Mouse (Mus musculus): ENCODE measurements around the gene Lrp1.

Gene Lrp1

DNA sequence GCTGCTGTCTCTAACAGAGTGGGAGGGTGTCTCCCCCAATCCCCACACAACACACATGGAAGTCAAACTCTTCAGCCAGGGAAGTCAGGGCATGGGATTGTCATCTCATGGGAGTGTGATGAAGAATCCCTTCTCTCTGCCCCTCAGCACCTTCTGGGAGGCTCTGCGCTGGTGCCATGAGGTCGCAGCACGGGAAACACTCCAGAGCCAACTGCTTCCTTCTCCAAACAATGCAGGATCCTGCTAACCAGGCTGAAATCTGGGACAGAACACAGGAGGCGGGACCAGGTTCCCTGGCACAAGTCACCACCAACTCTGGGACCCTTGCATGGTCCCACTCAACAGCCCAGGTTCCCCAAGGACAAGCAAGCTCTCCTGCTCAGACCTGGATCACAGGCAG, 3.7 kb downstream of the Lrp1 start:
- in situ Hi-C loops (cut with MboI, MseI), result loop anchor here (5.0 kb wide), 1 partner anchor 40 kb away; no protein-coding TSS in a partner anchor

DNA sequence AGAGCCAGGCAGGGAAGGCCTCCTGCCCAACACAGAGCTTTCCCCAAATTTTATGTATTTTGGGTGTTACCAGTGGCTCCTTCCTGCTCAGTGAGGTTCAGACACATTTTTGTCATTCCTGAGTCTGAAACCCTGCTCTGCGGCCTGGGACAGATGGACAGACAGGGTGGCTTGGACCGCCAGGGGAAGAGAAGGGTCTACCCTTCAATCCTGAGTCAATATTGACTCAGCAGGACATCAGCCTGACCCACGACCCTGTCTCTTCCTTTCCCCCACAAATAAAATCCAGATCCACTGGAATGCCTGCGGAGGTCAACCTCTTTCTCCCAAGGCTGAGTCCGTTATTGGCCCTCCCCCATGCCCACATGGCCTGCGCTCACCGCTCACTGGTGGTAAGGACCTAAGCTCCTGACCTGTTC, 4.7 kb downstream of the Lrp1 start:
- in situ Hi-C loops (cut with MboI, MseI), result loop anchor here (5.0 kb wide), 1 partner anchor 39 kb away; no protein-coding TSS in a partner anchor

DNA sequence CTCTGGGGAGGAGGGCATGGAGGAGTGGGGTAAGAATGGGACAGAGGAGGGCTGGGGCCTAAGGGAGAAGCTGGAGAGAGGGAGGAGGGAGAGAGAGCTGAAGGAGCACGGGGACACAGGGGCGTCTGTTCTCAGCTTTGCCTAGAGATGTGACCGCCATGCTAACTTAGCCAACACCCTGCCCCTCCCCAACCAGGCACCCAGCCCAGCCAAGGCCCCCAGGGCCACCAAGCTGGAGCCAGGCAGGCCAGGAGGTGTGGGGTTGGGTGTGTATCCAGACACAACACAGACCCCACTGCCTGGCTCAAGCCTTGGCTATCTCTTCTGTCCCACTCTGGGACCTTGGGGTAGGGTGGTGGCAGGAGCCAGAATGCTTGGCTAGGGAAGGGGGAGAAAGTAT, 5.4 kb downstream of the Lrp1 start:
- in situ Hi-C loops (cut with MboI, MseI), result loop anchor here (5.0 kb wide), 1 partner anchor 38 kb away; no protein-coding TSS in a partner anchor

DNA sequence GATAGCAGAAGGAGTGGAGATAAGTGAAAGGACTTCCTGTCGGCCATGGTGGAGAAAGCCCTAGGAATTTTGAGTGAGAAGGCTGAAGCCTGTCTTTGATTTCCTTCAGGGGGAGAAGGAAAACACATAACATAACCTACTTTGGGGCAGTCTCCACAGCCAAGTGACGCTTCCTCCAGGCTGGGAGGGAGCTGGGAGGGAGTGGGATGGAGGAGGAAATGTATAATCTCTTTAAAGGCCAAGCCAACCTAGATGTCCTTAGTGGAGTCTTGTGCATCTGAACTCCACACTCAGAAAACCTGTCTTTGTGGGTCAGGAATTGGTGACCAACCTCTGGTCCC, 5.9 kb downstream of the Lrp1 start:
- in situ Hi-C loops (cut with MboI, MseI), result loop anchor here (5.0 kb wide), 1 partner anchor 38 kb away; no protein-coding TSS in a partner anchor

DNA sequence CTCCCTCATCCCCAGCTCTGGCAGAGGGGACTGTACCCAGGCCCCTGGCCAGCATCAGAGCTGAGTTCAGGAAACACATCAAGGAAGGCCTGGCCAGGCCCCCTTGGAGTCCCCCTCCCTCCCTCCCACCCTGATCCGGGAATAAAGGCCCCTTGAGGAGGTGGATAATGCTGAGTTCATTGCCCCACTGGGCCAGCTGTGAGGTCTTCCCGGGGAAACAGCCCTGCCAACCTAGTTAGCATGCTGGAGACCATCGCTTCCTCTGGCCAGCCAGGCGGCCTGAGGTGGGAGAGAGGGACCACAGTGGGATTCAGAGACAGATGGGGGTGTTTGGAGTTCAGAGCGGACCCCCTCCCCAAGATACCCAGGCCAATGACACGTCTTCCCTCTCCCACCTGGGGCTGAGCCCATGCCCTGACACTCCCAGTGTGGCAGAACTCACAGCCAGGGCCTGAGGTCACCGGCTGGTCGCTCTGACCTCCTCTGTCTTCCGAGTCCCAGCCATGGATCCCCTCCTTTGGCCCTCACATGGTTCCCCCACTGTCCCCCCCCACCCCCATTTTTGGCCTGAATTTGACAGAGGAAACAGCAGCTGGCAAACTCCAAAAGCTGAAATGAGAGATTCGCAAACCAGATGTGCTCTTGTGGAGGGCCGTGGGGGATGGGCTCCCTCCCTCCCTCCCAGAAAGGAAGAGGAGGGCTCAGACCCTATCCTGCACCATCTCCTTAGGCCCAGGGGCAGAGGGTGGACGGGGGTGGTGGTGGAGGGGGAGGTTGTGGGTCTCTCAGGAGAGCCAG, 6.5 kb downstream of the Lrp1 start:
- in situ Hi-C loops (cut with MboI, MseI), result loop anchor here (5.0 kb wide), 1 partner anchor 37 kb away; no protein-coding TSS in a partner anchor

DNA sequence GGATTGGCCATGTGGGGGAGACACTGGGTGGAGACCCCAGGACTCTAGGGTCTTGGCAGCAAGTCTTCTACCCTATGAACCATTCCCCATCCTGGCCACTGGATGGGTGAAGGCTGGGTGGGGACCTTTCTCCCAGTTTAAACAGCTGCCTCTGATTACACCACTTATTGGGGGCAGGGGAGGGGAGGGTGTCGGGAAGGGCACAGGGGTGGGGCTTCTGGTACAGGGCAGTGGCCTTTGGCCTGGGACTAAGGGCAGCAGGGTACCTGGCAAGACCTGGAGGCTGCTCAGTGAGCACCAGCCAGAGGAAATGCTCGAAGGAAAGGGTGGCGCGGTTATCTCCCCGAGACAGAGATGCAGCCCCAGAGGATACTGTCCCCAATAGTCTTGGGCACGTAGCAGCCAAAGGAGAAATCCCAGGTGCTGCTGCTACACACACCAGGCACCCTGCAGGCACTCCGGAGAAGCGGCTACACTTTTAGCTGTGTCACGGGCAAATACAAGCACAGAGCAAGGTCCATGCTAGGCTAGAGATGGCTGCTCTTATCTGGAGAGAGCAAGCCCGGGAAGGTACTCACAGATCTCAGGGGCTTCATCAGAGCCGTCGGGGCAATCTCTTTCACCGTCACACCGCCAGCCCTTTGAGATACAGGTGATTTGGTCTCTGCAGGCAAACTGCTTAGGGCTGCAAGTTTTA, 8.7 kb downstream of the Lrp1 start:
- in situ Hi-C loops (cut with MboI, MseI), result no loop called here

DNA sequence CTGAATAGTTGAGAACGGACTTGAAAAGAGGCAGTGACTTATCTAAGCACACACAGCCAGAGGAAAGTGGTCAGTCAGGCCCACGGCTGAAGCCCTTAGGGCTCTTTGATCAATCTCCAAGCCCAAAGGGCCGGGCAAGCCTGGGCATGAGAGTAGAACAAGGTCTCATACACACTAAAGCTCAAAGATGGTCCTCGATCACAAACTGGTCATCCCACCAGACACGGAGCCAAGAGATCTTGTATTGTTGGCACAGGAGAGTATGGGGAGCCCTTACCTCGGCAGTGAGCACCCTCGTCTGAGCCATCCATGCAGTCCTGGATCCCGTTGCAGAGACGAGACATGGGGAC, 10.9 kb downstream of the Lrp1 start:
- in situ Hi-C loops (cut with MboI, MseI), result no loop called here

DNA sequence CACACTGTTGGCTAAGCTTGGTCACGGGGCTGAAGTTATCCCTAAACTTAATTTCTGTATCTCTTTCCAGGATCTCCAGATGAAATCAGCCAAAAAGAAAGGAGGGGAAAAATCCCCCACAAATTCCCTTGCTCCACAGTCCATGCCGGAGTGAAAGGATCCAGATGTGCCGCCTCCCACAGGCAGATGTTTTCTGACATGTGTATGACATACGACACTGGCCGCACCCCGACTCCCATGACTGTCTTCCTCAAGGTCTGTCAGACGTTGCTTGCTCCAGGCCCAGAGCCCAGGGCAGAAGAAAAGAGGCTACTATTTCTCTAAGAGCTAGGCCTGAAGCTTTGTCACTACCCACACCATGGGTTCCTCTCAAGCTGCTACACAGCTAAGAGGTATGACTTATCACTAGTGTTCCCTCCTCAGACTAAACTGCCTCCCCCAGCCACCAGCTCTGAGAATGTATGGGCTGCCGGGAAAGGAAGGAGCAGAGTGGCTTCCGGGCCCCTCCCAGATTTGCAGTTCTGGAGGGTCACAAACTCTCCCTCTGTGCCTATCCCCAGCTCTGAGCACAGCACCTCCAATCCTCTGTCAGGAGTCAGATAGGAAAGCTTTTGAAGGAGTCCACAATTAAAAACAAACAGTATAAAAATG, 11.4 kb downstream of the Lrp1 start:
- in situ Hi-C loops (cut with MboI, MseI), result no loop called here

DNA sequence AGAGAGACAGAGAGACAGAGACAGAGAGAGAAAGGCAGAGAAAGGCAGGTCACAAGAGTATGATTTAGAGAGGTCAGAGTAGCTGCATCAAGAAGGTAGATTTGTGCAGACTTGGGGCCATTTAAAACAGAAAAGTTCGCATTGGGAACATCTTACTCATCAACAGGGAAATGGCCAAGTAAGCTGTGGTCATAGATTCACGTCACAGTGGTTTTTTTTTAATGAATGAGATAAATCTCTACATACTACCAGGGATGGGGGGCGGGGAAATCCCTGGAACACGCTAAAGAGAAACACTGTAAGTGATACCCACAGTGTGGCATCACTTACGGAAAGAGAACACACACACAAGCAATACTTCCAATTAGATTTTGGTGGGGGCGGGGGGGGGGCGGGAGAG, 13.9 kb downstream of the Lrp1 start:
- in situ Hi-C loops (cut with MboI, MseI), result no loop called here

DNA sequence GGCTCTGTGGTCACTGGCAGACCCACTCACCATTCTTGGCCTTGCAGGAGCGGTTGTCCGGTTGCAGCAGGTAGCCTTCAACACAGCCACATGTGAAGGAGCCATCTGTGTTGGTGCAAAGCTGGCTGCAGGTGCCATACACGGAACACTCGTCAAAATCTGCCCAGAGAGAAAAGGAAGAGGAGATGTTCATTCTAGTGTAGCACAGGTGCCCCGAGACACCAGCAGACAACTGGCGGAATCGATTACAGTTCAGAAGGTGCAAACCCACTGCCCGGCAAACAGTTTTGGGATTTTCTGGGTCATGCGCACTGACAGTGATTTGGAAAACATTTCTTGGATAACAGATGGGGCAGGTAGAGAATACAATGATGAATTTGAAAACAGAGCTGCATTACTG, 15.2 kb downstream of the Lrp1 start:
- in situ Hi-C loops (cut with MboI, MseI), result no loop called here

DNA sequence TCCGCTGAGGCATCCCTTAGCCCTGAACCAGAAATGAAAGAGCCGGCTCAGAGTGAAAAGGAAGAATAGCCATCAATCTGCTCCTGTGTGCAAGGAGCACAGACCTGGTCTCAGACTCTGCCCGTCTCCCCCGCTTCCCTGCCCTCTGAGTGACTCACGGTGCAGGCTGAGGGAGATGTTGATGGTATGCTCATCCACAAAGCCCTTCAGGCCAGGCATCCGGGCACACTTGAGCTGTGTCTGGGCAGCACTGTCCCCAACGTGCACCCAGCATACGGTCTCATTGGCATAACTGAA, 15.7 kb downstream of the Lrp1 start:
- in situ Hi-C loops (cut with MboI, MseI), result no loop called here

DNA sequence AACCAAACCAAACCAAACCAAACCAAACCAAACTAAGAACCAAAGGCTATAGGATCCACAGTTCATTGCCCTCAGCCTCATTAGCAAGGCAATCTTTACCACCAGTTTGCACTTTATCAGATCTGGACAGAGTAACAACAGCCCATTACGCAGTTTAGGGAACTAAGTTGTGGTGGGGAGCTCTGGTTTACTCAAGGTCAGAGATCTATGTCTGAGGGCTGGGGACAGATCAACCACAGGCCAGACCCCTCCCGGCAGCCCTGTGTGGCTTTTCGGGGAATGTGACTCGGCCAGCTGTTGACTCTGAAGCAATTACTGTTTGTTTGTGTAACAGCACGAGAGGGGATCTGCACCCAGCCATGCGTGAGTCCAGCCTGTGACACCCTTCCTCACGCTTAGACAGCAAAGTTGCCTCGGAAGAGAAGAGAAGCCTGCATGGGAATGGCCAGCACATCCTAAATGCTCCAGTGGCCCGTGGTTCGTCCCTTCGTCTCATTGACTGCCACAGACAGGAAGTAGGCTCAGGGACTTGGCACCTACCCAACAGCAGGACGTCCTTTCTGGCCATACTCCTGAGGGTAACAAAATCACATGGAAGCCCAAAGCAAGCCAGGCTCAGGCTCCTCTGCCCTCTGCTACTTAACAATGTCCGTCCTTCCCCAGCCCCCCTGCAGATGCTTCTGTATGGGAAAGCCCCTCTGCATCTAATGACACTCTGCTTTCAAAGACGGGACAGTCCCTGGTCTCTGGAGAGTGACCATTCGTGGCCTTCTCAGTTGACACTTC, 16.3 kb downstream of the Lrp1 start:
- in situ Hi-C loops (cut with MboI, MseI), result no loop called here

DNA sequence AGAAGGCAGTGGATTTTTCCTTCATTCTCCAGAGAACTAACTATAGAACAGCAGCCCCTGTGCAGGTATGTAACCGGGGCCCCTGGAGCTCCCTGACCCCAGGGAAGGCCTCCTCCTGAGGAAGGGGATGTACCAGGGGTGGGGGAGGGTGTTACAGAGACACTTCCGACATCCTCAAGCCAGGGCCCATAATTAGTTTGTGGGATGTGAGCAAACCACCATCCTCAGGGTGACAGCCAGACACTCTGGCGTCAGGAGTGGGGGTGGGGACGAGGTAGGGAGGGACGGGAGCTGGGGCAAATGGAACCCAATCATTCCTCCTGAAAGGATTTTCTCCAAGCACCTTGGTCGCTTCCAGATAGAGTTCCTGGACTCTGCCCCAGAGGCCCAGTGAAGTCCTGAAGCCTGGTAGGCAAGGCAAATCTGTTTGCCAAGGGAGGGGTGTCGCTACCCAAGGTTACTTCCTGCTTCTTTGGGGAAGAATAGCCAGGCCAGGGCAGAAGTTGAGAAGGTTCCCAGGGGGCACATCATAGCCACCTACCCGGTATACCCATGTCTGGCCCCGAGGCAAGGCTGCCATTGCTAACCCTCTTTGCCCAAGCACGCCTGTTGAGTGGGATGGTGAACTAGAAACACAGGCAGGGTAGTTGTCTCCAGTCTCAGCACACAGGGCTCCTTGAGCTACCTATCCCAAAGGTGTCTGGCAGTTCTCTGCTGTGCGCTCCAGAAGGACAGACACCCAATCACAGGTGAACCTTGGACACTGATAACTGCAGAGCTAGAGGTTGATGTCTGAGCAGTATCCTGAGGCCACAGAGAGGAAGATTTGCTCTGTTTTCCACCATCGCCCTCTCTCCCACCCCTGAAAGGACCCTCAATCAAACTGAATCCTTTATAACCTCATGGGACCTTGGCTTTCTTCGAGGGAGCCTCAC, 17.2 kb downstream of the Lrp1 start:
- in situ Hi-C loops (cut with MboI, MseI), result no loop called here

DNA sequence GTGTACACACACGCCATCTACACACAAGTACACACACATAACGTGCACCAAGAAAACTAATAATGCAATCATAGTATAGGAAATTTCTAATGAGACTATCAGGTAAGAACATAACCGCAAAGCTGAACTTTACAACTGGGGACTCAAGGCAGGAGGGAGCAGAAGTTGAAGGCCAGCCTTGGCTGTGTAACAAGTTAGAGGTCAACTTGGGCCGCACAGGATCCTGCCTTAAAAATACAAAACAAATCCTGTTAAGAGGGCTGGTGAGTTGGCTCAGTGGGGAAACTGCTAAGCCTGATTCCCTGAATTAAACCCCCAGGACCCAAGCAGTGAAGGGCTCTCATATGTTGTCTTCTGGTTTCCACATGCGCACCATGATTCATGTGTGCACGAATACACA, 18.8 kb downstream of the Lrp1 start:
- in situ Hi-C loops (cut with MboI, MseI), result no loop called here

DNA sequence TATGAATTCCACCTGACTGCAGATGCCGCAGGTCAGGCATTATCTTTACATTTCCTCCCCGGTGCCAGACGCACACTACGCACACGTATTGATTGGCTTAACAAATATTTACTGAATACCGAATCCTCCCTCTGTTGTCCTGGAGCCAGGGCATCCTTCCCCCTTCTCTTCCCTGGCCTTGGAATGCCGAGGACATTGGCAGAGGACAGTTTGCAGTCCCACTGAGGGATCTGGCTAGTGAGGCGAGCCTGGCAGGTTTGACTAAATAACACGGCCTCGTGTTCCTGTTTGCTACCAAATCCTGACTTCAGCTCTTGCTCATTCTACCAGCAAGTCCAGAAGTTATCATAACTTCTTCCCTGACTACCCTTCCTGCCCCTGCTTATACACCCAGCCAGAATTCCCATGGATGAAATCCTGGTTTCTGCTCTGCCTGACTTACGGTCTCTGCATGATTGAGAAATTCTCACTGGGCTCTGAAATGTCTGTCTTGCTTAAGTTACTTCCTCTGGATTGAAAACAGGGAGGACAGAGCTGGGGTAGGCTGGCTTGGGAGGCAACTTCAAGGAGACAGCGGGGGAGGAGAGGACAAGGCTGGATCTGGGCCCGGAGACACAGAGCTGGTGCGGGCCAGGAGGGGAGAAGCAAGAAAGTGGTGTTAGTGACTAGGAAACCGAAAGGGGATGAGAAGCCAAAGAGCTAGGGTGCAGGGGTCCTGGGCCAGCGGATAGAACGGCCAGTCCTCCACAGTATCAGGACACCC, 21.0 kb downstream of the Lrp1 start:
- in situ Hi-C loops (cut with MboI, MseI), result no loop called here

DNA sequence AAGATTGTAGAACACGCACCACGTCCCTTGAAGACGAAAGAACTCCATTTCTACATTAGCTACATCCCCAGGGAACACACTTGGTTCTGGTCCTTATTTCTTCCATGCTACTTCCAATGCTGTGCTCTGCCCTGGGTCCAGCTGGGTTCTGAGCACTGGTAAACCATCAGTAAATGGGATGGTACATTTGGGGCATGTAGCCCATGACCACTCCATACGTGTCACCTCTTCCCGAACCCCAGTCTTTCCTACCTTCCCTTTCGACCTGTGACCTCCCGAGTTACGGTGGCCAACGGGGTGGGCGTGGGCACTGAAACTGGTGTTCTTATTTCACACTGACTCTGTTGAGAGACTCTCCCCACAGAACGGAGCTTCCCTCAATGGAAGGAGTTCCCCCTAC, 21.7 kb downstream of the Lrp1 start:
- in situ Hi-C loops (cut with MboI, MseI), result no loop called here

DNA sequence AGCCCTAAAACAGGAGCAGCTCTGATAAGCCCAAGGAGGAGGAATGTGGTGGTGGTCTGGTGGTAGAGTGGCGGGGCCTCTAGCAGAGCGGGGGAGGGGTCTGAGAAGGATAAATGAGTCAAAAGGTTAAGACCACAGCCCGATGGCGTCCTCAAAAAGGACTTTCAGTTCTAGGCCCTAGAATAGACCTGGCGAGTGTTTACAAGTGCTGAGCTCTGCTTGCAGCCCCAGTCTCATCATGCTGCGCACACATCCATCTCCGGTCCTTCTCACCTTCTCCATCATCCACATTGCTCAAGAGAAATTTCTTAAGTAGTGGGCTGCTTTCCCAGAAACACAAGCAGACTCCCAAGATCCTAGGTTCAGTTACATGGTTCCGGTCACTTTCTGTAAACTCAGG, 22.3 kb downstream of the Lrp1 start:
- in situ Hi-C loops (cut with MboI, MseI), result no loop called here

DNA sequence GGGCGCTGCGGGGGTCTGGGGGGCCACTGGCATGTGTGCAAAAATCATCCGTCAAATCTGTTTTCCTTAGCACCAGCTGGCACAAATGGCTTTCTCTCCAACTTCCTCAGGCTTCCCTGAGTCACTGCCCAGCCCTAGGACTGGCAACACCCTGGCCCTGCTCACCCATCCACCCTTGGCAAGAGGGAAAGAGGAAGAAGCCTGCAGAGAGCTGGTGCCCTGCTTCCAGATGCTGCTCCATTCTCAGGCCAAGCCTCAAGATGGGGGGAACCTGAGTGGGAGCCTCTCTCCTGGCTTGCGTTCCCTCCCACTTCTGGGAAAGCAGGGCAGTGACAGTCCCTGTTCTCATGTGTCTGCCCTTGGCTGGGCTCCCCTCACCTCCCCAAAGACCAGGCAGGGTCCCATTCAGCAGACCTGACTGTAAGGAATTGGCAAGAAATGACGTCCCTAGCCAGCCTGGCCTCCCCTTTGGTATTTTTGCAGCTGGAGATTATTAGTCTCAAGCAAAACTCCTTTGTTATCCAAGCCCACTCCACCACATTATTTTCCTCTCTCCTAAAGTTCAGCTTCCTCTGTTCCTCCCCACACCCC, 23.5 kb downstream of the Lrp1 start:
- in situ Hi-C loops (cut with MboI, MseI), result no loop called here

DNA sequence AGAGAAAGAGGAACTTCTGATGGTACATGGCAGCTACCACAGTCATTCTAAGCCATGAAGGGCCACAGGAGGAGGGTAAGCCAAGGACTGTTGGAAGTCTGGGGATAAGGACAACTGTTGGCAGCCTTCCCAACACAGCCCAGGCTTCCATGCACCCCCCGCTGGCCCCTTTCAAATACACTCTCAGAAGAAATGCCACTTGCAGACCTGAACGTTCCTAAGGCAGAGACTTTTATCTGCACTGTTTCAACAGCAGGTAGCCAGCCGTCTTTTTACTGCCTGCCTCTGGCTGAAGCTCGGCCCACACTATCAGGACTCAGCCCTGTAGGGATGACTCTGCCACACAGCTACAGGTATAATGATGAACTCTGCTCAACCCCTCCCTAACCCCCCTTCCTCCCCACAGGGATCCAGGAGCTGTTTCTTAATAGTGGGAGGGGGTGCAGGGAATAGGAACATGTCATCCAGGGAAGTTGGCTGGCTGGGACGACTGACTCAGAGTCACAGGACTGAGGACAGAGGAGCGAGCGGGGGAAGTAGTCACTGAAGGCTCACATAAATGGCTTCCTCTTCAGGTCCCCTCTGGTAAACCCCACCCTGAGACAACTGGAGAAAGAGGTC, 24.5 kb downstream of the Lrp1 start:
- in situ Hi-C loops (cut with MboI, MseI), result no loop called here

Measured in T-helper 1 cell (primary cell).